Mouse (Mus musculus): ENCODE data around the gene Apela. TPM values are rescaled to one million over a fixed set of nuclear protein-coding genes. Genes with fewer than 3 reads are reported as not detected.
"Not testable (repeated sequence)": the region's sequence is repeated elsewhere in the genome, so short reads cannot be mapped to it uniquely, and the experiment has no call there.

Gene Apela
- total and polyA plus RNA-seq, 3 experiments: not detected

DNA sequence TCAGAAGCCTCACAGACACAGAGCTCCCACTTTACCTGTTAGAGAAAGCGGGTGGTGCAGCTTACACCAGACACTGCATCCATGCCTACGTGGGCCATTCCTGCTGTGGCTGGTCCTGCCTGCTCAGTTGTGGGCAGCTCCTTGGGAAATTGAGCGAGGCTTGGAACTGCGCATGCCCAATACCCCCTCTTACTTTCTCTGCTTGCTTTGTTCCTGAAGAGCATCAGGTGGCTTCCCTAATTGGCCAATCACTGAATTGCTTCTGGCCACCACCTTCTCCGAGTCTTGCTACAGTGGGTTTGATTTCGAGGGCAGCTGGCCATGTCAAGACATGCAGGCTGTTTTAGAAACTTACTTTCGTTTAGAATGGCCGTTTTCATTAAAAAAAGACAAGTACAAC lies 18.7 kb downstream of the Apela start, which contains the start of the genes Trim61 and Trim60:
Gene Trim61 (minus strand): TSS at position 101 of the 400 bp plus-strand sequence.
Gene Trim60 (minus strand): TSS at position 162 of the 400 bp plus-strand sequence.
- Histone ChIP-seq H3K4me1 (ENCODE audit: insufficient read depth, low read depth, low read length) (no peaks in the 10 kb centered on the region), H3K36me3 (replicated peaks) (no peaks in the 10 kb centered on the region), H3K4me3 (ENCODE audit: low read depth, low read length) (no peak within 1 kb of the TSS), H3K27me3 (ENCODE audit: insufficient read depth, low read length) (peaks cover 10% of the 10 kb centered on the region; the same call in 1 of the 2 replicates), H3K9me3 (replicated peaks) (no peaks in the 10 kb centered on the region)
- DNase-seq (ENCODE audit: low spot score) (no peak), ATAC-seq (ENCODE audit: extremely low read depth, insufficient number of reproducible peaks, low FRiP score, poor library complexity, severe bottlenecking) (no peak)
- no peak for TF ChIP-seq CTCF (IDR thresholded peaks at IDR 0.05; ENCODE audit: low read depth, low read length)
- no peak for TF ChIP-seq GATA2 (IDR thresholded peaks at IDR 0.05; ENCODE audit: borderline replicate concordance, low read depth, low read length)
- TF ChIP-seq TAL1 (conservative IDR thresholded peaks at IDR 0.05; ENCODE audit: low read depth, low read length): no peak
- no peak for TF ChIP-seq POLR2AphosphoS5 (IDR thresholded peaks at IDR 0.05; ENCODE audit: insufficient replicate concordance, low read depth, low read length)
- TF ChIP-seq GATA1 (IDR thresholded peaks at IDR 0.05; ENCODE audit: borderline replicate concordance, low read length): no peak

DNA sequence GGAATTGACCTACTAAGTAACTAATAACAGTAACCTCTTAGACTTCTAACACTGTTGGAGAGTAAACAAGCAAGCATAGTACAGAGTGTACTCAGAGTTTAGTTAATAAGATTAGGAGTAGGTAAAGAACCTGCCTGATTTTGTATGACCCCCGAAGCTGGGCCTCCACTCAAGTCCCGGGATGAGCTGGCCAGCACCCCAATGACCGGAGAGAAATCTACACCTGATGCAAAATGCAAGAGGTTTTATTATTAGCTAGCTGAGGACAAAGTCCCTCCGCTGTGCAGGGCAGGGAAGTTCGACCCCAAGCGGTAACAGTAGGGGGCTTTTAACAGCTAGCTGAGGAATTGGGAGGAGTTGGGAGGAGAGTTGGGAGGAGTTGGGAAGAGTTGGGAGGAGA lies 29.5 kb downstream of the Apela start:
- not testable (repeated sequence) for H3K9me3 ChIP-seq (replicated peaks); H3K36me3 ChIP-seq (replicated peaks); DNase-seq (ENCODE audit: low spot score); H3K4me1 ChIP-seq (ENCODE audit: insufficient read depth, low read depth, low read length); H3K4me3 ChIP-seq (ENCODE audit: low read depth, low read length); ATAC-seq (ENCODE audit: extremely low read depth, insufficient number of reproducible peaks, low FRiP score, poor library complexity, severe bottlenecking); H3K27me3 ChIP-seq (ENCODE audit: insufficient read depth, low read length)

DNA sequence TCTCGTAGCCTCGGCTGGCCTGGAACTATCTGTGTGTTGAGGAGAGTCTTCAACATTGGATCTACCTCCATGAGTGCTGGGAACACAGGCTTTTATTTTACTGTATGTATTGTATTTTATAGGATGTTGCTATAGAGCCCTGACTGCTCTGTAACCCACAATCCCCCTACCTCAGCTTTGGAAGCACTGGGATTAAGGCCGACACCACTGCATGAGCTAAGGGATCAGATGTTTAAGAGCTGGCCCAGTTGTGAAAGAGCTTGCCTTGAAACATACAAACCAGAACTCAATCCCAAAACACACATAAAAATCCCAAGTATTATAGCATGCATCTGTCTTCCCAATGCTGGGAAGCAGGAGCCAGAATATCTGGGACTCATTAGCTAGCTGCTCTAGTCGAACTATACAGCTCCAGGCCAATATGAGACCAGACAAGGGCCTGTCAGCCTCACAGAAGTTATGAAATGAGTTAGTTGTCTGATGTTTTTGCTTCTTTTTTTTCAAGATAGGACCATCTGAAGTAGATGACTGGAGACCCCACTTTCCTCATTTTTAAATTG lies 38.2 kb downstream of the Apela start:
- ATAC-seq (ENCODE audit: extremely low read depth, insufficient number of reproducible peaks, low FRiP score, poor library complexity, severe bottlenecking): no peak
- H3K4me1 ChIP-seq (ENCODE audit: insufficient read depth, low read depth, low read length): no peaks in the 10 kb centered on the region
- H3K4me3 ChIP-seq (ENCODE audit: low read depth, low read length): no peak overlapping the region
- H3K9me3 ChIP-seq (replicated peaks): no peaks in the 10 kb centered on the region
- DNase-seq (ENCODE audit: low spot score): no peak
- H3K27me3 ChIP-seq (ENCODE audit: insufficient read depth, low read length): no peaks in the 10 kb centered on the region
- TF ChIP-seq CTCF (IDR thresholded peaks at IDR 0.05; ENCODE audit: low read depth, low read length): no peak
- no peak for TF ChIP-seq TAL1 (conservative IDR thresholded peaks at IDR 0.05; ENCODE audit: low read depth, low read length)
- TF ChIP-seq POLR2AphosphoS5 (IDR thresholded peaks at IDR 0.05; ENCODE audit: insufficient replicate concordance, low read depth, low read length): no peak
- TF ChIP-seq GATA1 (IDR thresholded peaks at IDR 0.05; ENCODE audit: borderline replicate concordance, low read length): no peak
- TF ChIP-seq GATA2 (IDR thresholded peaks at IDR 0.05; ENCODE audit: borderline replicate concordance, low read depth, low read length): no peak
- no peaks in the 10 kb centered on the region for H3K36me3 ChIP-seq (replicated peaks)

DNA sequence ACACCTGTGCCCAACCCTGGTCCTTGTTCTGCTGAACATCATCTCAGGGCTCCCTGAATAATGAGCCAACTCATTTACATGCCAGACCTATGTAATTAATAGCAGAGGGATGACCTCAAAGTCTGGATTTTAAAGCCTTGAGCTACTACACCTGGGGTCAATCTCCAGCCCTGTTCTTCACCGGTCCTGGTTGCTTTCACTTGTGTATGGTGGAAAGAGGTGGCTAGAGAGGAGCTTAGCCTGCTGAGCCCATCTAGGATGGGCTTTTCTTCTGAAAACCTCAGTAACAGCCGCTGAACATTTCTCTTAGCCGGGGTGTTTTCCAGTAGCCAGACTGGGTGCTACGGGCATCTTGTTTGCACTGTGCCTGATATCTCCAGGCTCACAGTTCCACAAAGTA lies 49.4 kb downstream of the Apela start, which contains the start of gene Trim75:
Gene Trim75 (minus strand): TSS at position 101 of the 400 bp plus-strand sequence.
- Histone ChIP-seq H3K4me1 (ENCODE audit: insufficient read depth, low read depth, low read length) (no peaks in the 10 kb centered on the region), H3K36me3 (replicated peaks) (no peaks in the 10 kb centered on the region), H3K9me3 (replicated peaks) (no peaks in the 10 kb centered on the region), H3K4me3 (ENCODE audit: low read depth, low read length) (no peak within 1 kb of the TSS), H3K27me3 (ENCODE audit: insufficient read depth, low read length) (peaks cover 8% of the 10 kb centered on the region)
- no peak for DNase-seq (ENCODE audit: low spot score)
- ATAC-seq (ENCODE audit: extremely low read depth, insufficient number of reproducible peaks, low FRiP score, poor library complexity, severe bottlenecking): no peak
- TF ChIP-seq TAL1 (conservative IDR thresholded peaks at IDR 0.05; ENCODE audit: low read depth, low read length): no peak
- TF ChIP-seq CTCF (IDR thresholded peaks at IDR 0.05; ENCODE audit: low read depth, low read length): no peak
- no peak for TF ChIP-seq GATA2 (IDR thresholded peaks at IDR 0.05; ENCODE audit: borderline replicate concordance, low read depth, low read length)
- TF ChIP-seq POLR2AphosphoS5 (IDR thresholded peaks at IDR 0.05; ENCODE audit: insufficient replicate concordance, low read depth, low read length): no peak
- TF ChIP-seq GATA1 (IDR thresholded peaks at IDR 0.05; ENCODE audit: borderline replicate concordance, low read length): no peak

DNA sequence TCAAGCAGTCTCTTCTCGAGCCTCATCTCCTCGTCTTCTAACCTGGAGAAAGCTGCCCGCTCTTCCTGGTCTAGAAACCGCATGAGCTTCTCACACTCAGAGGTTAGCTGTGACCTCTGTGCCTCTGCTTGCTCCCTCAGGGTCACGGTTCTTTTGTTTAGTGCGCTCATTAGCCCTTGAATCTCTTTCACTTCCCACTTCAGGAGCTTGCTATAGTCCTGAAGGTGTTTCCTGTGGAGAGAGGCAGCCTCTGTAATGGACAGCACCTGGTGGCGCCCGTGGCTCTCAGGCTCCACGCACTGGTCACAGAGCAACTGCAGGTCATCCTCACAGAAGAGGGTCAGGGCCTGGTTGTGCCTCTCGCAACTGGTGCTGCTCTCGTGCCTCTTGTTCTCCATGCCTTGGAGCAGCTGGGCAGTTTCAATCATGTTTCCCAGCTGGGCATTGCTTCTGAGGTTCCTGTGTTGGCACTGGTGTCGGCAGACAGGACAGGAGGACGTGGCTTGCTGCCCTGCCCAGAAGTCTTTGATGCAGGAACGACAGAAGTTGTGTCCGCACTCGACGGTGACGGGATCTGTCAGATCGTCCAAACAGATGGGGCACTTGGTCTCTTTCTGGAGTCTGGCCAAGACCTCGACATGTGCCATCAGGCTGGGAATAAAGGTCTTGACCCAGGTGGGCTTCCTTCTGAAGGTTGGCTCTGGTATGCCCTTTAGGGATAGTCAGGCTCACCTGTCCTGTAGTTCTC lies 53.8 kb downstream of the Apela start:
- ATAC-seq (ENCODE audit: extremely low read depth, insufficient number of reproducible peaks, low FRiP score, poor library complexity, severe bottlenecking): no peak
- TF ChIP-seq CTCF (IDR thresholded peaks at IDR 0.05; ENCODE audit: low read depth, low read length) (no peak), GATA1 (IDR thresholded peaks at IDR 0.05; ENCODE audit: borderline replicate concordance, low read length) (no peak), GATA2 (IDR thresholded peaks at IDR 0.05; ENCODE audit: borderline replicate concordance, low read depth, low read length) (no peak), TAL1 (conservative IDR thresholded peaks at IDR 0.05; ENCODE audit: low read depth, low read length) (no peak), POLR2AphosphoS5 (IDR thresholded peaks at IDR 0.05; ENCODE audit: insufficient replicate concordance, low read depth, low read length) (no peak)
- H3K9me3 ChIP-seq (replicated peaks): no peaks in the 10 kb centered on the region
- no peaks in the 10 kb centered on the region for H3K4me1 ChIP-seq (ENCODE audit: insufficient read depth, low read depth, low read length)
- no peaks in the 10 kb centered on the region for H3K36me3 ChIP-seq (replicated peaks)
- peaks cover 8% of the 10 kb centered on the region for H3K27me3 ChIP-seq (ENCODE audit: insufficient read depth, low read length)
- DNase-seq (ENCODE audit: low spot score): no peak
- no peak overlapping the region for H3K4me3 ChIP-seq (ENCODE audit: low read depth, low read length)

Other genes starting within 250 kb of the Apela start
- 8.6 and 8.9 TPM in 2 replicates for gene Klhl2, start 187.3 kb downstream of the Apela start, total RNA-seq (2014; fragmentation: Nextera tagmentation)
- gene Klhl2, start 187.3 kb downstream of the Apela start, total RNA-seq (2017): 14.1 and 14.2 TPM in 2 replicates
- 4.1 and 4.2 TPM in 2 replicates for gene Klhl2, start 187.3 kb downstream of the Apela start, polyA plus RNA-seq (2012)
- gene Tmem192, start 90.2 kb downstream of the Apela start, total RNA-seq (2014; fragmentation: Nextera tagmentation): 28.4 and 31.2 TPM in 2 replicates
- 24.2 and 25.4 TPM in 2 replicates for gene Tmem192, start 90.2 kb downstream of the Apela start, total RNA-seq (2017)
- gene Tmem192, start 90.2 kb downstream of the Apela start, polyA plus RNA-seq (2012): 42.5 and 48.1 TPM in 2 replicates
- not detected in 2 replicates for gene Trim75, start 49.5 kb downstream of the Apela start, total RNA-seq (2014; fragmentation: Nextera tagmentation)
- gene Trim75, start 49.5 kb downstream of the Apela start, total RNA-seq (2017): 0.05 and 0.06 TPM in 2 replicates
- gene Trim75, start 49.5 kb downstream of the Apela start, polyA plus RNA-seq (2012): not detected in 2 replicates
- gene Trim61, start 18.8 kb downstream of the Apela start, total RNA-seq (2014; fragmentation: Nextera tagmentation): not detected in 2 replicates
- 0.05 TPM in 1 of 2 replicates, not detected in the other for gene Trim61, start 18.8 kb downstream of the Apela start, total RNA-seq (2017)
- gene Trim61, start 18.8 kb downstream of the Apela start, polyA plus RNA-seq (2012): not detected in 2 replicates
- gene Trim60, start 18.8 kb downstream of the Apela start, total RNA-seq (2014; fragmentation: Nextera tagmentation): not detected in 2 replicates
- 0.06 and 0.11 TPM in 2 replicates for gene Trim60, start 18.8 kb downstream of the Apela start, total RNA-seq (2017)
- not detected in 2 replicates for gene Trim60, start 18.8 kb downstream of the Apela start, polyA plus RNA-seq (2012)
- gene Gm10663, start 37.7 kb upstream of the Apela start, total RNA-seq (2014; fragmentation: Nextera tagmentation): not detected in 2 replicates
- not detected in 2 replicates for gene Gm10663, start 37.7 kb upstream of the Apela start, total RNA-seq (2017)
- gene Gm10663, start 37.7 kb upstream of the Apela start, polyA plus RNA-seq (2012): not detected in 2 replicates
- gene BC030870, start 92.2 kb upstream of the Apela start, total RNA-seq (2014; fragmentation: Nextera tagmentation): not detected in 2 replicates
- not detected in 2 replicates for gene BC030870, start 92.2 kb upstream of the Apela start, total RNA-seq (2017)
- not detected in 2 replicates for gene BC030870, start 92.2 kb upstream of the Apela start, polyA plus RNA-seq (2012)

Measured in G1E (cell line).